Mouse (Mus musculus): Measurements from ENCODE around the gene Klhdc4. TPM values are rescaled to one million over a fixed set of nuclear protein-coding genes. Genes with fewer than 3 reads are reported as not detected.

Gene Klhdc4
- polyA plus RNA-seq, 2 experiments, result 15.6 to 17.0 TPM

- H3K9me3 ChIP-seq (ENCODE audit: control insufficient read depth, low read length), result no peaks in the 10 kb centered on the region
- DNase-seq (ENCODE audit: low read depth in 3 of 3, low spot score in 3 of 3), result no peak
- ATAC-seq (ENCODE audit: insufficient read depth), result no peak
- TF ChIP-seq CTCF (IDR thresholded peaks at IDR 0.05; ENCODE audit: low read depth), result no peak
- no peak for TF ChIP-seq EP300 (IDR thresholded peaks at IDR 0.05; ENCODE audit: low read depth)
- H3K4me3 ChIP-seq (ENCODE audit: insufficient read depth in 1 of 2, low read depth in 2 of 2, low read length in 2 of 2), result no peak overlapping the region
- H3K4me2 ChIP-seq (ENCODE audit: low read depth), result no peak overlapping the region
- H3K9ac ChIP-seq (replicated peaks), result no peak overlapping the region
- H3K4me1 ChIP-seq (replicated peaks; ENCODE audit: control insufficient read depth in 2 of 2, insufficient read depth in 2 of 2, low read length in 1 of 2), result peaks cover 16 to 21% of the 10 kb centered on the region in 2 experiments
- no peak overlapping the region for H3K27ac ChIP-seq
- no peaks in the 10 kb centered on the region for H3K27me3 ChIP-seq (ENCODE audit: control insufficient read depth, insufficient read depth, low read length)
- 51% methylated on average over 10 of the region's 10 CpGs for WGBS (ENCODE audit: insufficient replicate concordance)
- H3K36me3 ChIP-seq (replicated peaks; ENCODE audit: control insufficient read depth, insufficient read depth, low read depth), result no peaks in the 10 kb centered on the region
Measured at GRCm38 (mm10) chr8:121847261-121847822, 18.0 kb upstream of the Klhdc4 start.

GRCm38 (mm10) chr8:121846815-121847214 is 17.4 kb upstream of the Klhdc4 start:
- no peak overlapping the region for H3K4me3 ChIP-seq (ENCODE audit: insufficient read depth in 1 of 2, low read depth in 2 of 2, low read length in 2 of 2)
- no peaks in the 10 kb centered on the region for H3K27me3 ChIP-seq (ENCODE audit: control insufficient read depth, insufficient read depth, low read length)
- no peak for ATAC-seq (ENCODE audit: insufficient read depth)
- no peaks in the 10 kb centered on the region for H3K36me3 ChIP-seq (replicated peaks; ENCODE audit: control insufficient read depth, insufficient read depth, low read depth)
- no peak for DNase-seq (ENCODE audit: low read depth in 3 of 3, low spot score in 3 of 3)
- H3K4me1 ChIP-seq (replicated peaks; ENCODE audit: control insufficient read depth in 2 of 2, insufficient read depth in 2 of 2, low read length in 1 of 2), result peaks cover 12 to 16% of the 10 kb centered on the region in 2 experiments
- no peak overlapping the region for H3K4me2 ChIP-seq (ENCODE audit: low read depth)
- TF ChIP-seq EP300 (IDR thresholded peaks at IDR 0.05; ENCODE audit: low read depth), result no peak
- no peak for TF ChIP-seq CTCF (IDR thresholded peaks at IDR 0.05; ENCODE audit: low read depth)
- H3K9ac ChIP-seq (replicated peaks), result no peak overlapping the region
- H3K9me3 ChIP-seq (ENCODE audit: control insufficient read depth, low read length), result no peaks in the 10 kb centered on the region
- H3K27ac ChIP-seq, result no peak overlapping the region

- no peak for TF ChIP-seq EP300 (IDR thresholded peaks at IDR 0.05; ENCODE audit: low read depth)
- no peak for TF ChIP-seq CTCF (IDR thresholded peaks at IDR 0.05; ENCODE audit: low read depth)
- no peak for DNase-seq (ENCODE audit: low read depth in 3 of 3, low spot score in 3 of 3)
- 56% methylated on average over 7 of the region's 7 CpGs for WGBS (ENCODE audit: insufficient replicate concordance)
- ATAC-seq (ENCODE audit: insufficient read depth), result no peak
- H3K4me2 ChIP-seq (ENCODE audit: low read depth), result no peak overlapping the region
- H3K27ac ChIP-seq, result no peak overlapping the region
- no peaks in the 10 kb centered on the region for H3K27me3 ChIP-seq (ENCODE audit: control insufficient read depth, insufficient read depth, low read length)
- H3K4me1 ChIP-seq (replicated peaks; ENCODE audit: control insufficient read depth in 2 of 2, insufficient read depth in 2 of 2, low read length in 1 of 2), result no peaks in the 10 kb centered on the region
- no peaks in the 10 kb centered on the region; the same call in 1 of the 2 replicates for H3K36me3 ChIP-seq (replicated peaks; ENCODE audit: control insufficient read depth, insufficient read depth, low read depth)
- no peaks in the 10 kb centered on the region for H3K9me3 ChIP-seq (ENCODE audit: control insufficient read depth, low read length)
- H3K4me3 ChIP-seq (ENCODE audit: insufficient read depth in 1 of 2, low read depth in 2 of 2, low read length in 2 of 2), result no peak overlapping the region
- H3K9ac ChIP-seq (replicated peaks), result no peak overlapping the region
Measured at GRCm38 (mm10) chr8:121844765-121845164, 15.4 kb upstream of the Klhdc4 start.

GRCm38 (mm10) chr8:121843184-121843733 is 13.9 kb upstream of the Klhdc4 start:
- Histone ChIP-seq H3K27ac (no peak overlapping the region), H3K4me1 (replicated peaks; ENCODE audit: control insufficient read depth in 2 of 2, insufficient read depth in 2 of 2, low read length in 1 of 2) (no peaks in the 10 kb centered on the region), H3K4me2 (ENCODE audit: low read depth) (no peak overlapping the region), H3K4me3 (ENCODE audit: insufficient read depth in 1 of 2, low read depth in 2 of 2, low read length in 2 of 2) (no peak overlapping the region), H3K9ac (replicated peaks) (no peak overlapping the region), H3K27me3 (ENCODE audit: control insufficient read depth, insufficient read depth, low read length) (no peaks in the 10 kb centered on the region), H3K9me3 (ENCODE audit: control insufficient read depth, low read length) (no peaks in the 10 kb centered on the region), H3K36me3 (replicated peaks; ENCODE audit: control insufficient read depth, insufficient read depth, low read depth) (no peaks in the 10 kb centered on the region; the same call in 1 of the 2 replicates)
- DNase-seq (ENCODE audit: low read depth in 3 of 3, low spot score in 3 of 3) (no peak), ATAC-seq (ENCODE audit: insufficient read depth) (no peak)
- no peak for TF ChIP-seq CTCF (IDR thresholded peaks at IDR 0.05; ENCODE audit: low read depth)
- no peak for TF ChIP-seq EP300 (IDR thresholded peaks at IDR 0.05; ENCODE audit: low read depth)
- 49% methylated on average over 3 of the region's 3 CpGs for WGBS (ENCODE audit: insufficient replicate concordance)

GRCm38 (mm10) chr8:121842064-121842955 is 12.9 kb upstream of the Klhdc4 start:
- TF ChIP-seq EP300 (IDR thresholded peaks at IDR 0.05; ENCODE audit: low read depth), result no peak
- no peak for TF ChIP-seq CTCF (IDR thresholded peaks at IDR 0.05; ENCODE audit: low read depth)
- no peak for DNase-seq (ENCODE audit: low read depth in 3 of 3, low spot score in 3 of 3)

More at GRCm38 (mm10) chr8:121842064-121842955, 12.9 kb upstream of the Klhdc4 start:
- no peaks in the 10 kb centered on the region; the same call in 1 of the 2 replicates for H3K36me3 ChIP-seq (replicated peaks; ENCODE audit: control insufficient read depth, insufficient read depth, low read depth)
- H3K4me3 ChIP-seq (ENCODE audit: insufficient read depth in 1 of 2, low read depth in 2 of 2, low read length in 2 of 2), result no peak overlapping the region
- H3K4me1 ChIP-seq (replicated peaks; ENCODE audit: control insufficient read depth in 2 of 2, insufficient read depth in 2 of 2, low read length in 1 of 2), result no peaks in the 10 kb centered on the region
- no peak for ATAC-seq (ENCODE audit: insufficient read depth)
- no peak overlapping the region for H3K9ac ChIP-seq (replicated peaks)
- H3K9me3 ChIP-seq (ENCODE audit: control insufficient read depth, low read length), result no peaks in the 10 kb centered on the region
- WGBS (ENCODE audit: insufficient replicate concordance), result 70% methylated on average over 8 of the region's 8 CpGs
- H3K4me2 ChIP-seq (ENCODE audit: low read depth), result no peak overlapping the region
- no peak overlapping the region for H3K27ac ChIP-seq
- H3K27me3 ChIP-seq (ENCODE audit: control insufficient read depth, insufficient read depth, low read length), result no peaks in the 10 kb centered on the region

All from liver, embryonic 14.5 days (tissue).